Mouse (Mus musculus): ENCODE data around the gene Vsig10. TPM values are rescaled to one million over a fixed set of nuclear protein-coding genes. Genes with fewer than 3 reads are reported as not detected.

Vsig10 gene
- polyA plus RNA-seq (2015; fragmentation: Nextera tagmentation; extraction: Ambion mirVana): 1.3 and 2.4 TPM in 2 replicates

GRCm38 (mm10) chr5:117318741-117319629 lies at the start of gene Vsig10:
Gene Vsig10, plus strand, starts transcription at chr5:117319083.
- H3K36me3 ChIP-seq: no peaks in the 10 kb centered on the region
- H3K4me2 ChIP-seq: peak within 1 kb of the TSS; percentile 100
- peak within 1 kb of the TSS; percentile 65 for H3K9ac ChIP-seq
- WGBS: under 1% methylated on average over 75 of the region's 81 CpGs
- peaks cover 22% of the 10 kb centered on the region for H3K4me1 ChIP-seq (replicated peaks)
- peak; percentile 84 for ATAC-seq (ENCODE audit: low FRiP score, low read depth)
- H3K27ac ChIP-seq (replicated peaks): peak within 1 kb of the TSS; percentile 13; the same call in 1 of the 2 replicates
- H3K27me3 ChIP-seq: peaks cover 25% of the 10 kb centered on the region; the same call in 1 of the 2 replicates
- peak within 1 kb of the TSS; percentile 62 for H3K4me3 ChIP-seq
- H3K9me3 ChIP-seq: no peaks in the 10 kb centered on the region

- Histone ChIP-seq H3K4me2 (no peak overlapping the region), H3K9me3 (no peaks in the 10 kb centered on the region), H3K36me3 (peaks cover 37% of the 10 kb centered on the region), H3K4me3 (no peak overlapping the region), H3K27me3 (no peaks in the 10 kb centered on the region), H3K27ac (replicated peaks) (no peak overlapping the region), H3K4me1 (replicated peaks) (no peaks in the 10 kb centered on the region), H3K9ac (no peak overlapping the region)
- ATAC-seq (ENCODE audit: low FRiP score, low read depth): no peak
- 97% methylated on average over 12 of the region's 12 CpGs for WGBS
Measured at GRCm38 (mm10) chr5:117269395-117269794, 49.5 kb upstream of the Vsig10 start.

GRCm38 (mm10) chr5:117271945-117272344 lies 46.9 kb upstream of the Vsig10 start:
- no peaks in the 10 kb centered on the region for H3K27me3 ChIP-seq

DNA sequence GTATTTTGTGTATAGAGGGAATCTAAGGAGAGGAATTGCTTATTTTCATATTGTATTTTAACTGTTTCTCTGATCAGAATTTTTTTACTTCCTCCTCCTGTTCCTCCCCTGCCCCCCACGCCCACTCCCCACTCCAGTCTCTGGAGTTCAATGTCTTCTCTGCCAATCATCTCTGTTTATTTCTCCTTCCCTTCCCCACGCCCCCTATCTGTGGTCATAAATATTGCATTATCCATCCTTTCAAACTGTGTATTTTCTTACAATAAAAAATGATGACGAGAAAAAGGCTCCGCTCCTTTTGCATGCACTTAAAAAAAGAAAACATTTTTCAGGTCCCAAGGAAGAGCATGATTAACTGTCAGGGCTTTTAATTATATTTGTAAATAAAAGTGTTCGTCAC lies 44.1 kb upstream of the Vsig10 start:
- Histone ChIP-seq H3K4me3 (no peak overlapping the region), H3K4me1 (replicated peaks) (no peaks in the 10 kb centered on the region), H3K27ac (replicated peaks) (no peak overlapping the region), H3K36me3 (peaks cover 10% of the 10 kb centered on the region; the same call in 1 of the 2 replicates), H3K4me2 (no peak overlapping the region), H3K9me3 (no peaks in the 10 kb centered on the region), H3K27me3 (no peaks in the 10 kb centered on the region), H3K9ac (no peak overlapping the region)
- ATAC-seq (ENCODE audit: low FRiP score, low read depth): no peak
- WGBS: 61% methylated on average over 5 of the region's 5 CpGs

More at GRCm38 (mm10) chr5:117271945-117272344, 46.9 kb upstream of the Vsig10 start:
- Histone ChIP-seq H3K36me3 (peaks cover 16% of the 10 kb centered on the region; the same call in 1 of the 2 replicates), H3K9me3 (no peaks in the 10 kb centered on the region), H3K4me1 (replicated peaks) (no peaks in the 10 kb centered on the region), H3K4me3 (no peak overlapping the region), H3K4me2 (no peak overlapping the region), H3K27ac (replicated peaks) (no peak overlapping the region), H3K9ac (no peak overlapping the region)
- WGBS: 83% methylated on average over 14 of the region's 14 CpGs
- no peak for ATAC-seq (ENCODE audit: low FRiP score, low read depth)

DNA sequence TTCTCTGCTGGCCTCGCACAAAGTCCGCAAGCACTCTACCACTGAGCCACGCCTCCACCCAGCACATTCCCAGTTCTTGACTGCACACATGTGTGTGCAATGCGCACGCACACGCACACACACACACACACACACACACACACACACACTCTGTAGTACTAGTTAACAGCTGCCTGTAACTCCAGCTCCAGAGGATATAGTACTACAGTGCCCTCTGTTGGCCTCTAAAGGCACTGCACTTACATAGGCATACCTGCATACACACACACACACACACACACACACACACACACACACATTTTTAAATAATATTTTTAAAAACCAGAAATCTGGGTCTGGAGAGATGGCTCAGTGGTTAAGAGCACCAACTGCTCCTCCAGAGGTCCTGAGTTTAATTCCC lies 41.1 kb upstream of the Vsig10 start:
- Histone ChIP-seq H3K36me3 (peaks cover 18% of the 10 kb centered on the region), H3K4me3 (no peak overlapping the region), H3K4me2 (no peak overlapping the region), H3K4me1 (replicated peaks) (no peaks in the 10 kb centered on the region), H3K9ac (no peak overlapping the region), H3K27ac (replicated peaks) (no peak overlapping the region), H3K9me3 (no peaks in the 10 kb centered on the region), H3K27me3 (no peaks in the 10 kb centered on the region)
- 92% methylated on average over 6 of the region's 6 CpGs for WGBS
- ATAC-seq (ENCODE audit: low FRiP score, low read depth): no peak

DNA sequence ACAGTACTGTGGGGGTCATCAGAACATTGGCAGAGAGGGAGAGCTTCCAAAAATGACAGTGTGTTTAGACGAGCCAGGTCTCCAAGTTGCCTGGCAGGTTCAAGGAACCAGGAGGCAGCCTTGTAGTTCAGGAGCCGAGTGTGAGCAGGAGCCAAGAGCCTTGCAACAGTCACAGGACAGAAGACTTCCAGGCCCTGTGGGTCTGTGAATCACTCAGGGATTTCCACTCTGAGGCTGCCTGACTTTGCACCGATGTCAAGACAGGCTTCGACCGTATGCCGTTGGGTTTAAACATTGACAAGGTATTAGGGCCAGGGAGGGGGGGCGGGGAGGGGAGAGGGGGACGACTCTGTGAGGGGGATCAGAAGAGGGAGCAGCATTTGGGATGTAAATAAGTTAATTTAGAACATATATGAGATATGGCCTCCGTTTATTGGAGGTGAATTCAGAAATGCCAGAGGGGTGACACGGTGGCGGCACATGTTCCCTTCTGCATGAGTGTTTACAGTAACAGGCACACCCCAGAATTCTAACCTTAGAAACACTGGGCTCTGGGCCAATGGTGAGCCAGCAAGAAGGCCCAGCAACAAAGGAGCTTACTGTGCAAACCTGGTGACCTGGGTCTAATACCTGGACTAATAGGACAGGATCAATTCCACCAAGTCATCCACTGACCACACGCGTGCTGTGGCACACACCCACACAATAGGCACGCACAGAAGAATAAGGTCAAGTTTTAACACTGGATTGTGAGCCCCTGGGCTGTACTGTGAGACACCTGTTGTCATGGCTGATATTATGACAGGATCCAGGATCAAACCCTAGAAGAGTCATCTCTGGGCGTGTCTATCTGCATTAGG lies 39.8 kb upstream of the Vsig10 start:
- peaks cover 2% of the 10 kb centered on the region for H3K4me1 ChIP-seq (replicated peaks)
- no peaks in the 10 kb centered on the region for H3K27me3 ChIP-seq
- peaks cover 17% of the 10 kb centered on the region for H3K36me3 ChIP-seq
- H3K9ac ChIP-seq: no peak overlapping the region
- H3K9me3 ChIP-seq: no peaks in the 10 kb centered on the region
- no peak overlapping the region for H3K4me3 ChIP-seq
- no peak for ATAC-seq (ENCODE audit: low FRiP score, low read depth)
- H3K27ac ChIP-seq (replicated peaks): no peak overlapping the region
- WGBS: 91% methylated on average over 15 of the region's 15 CpGs
- H3K4me2 ChIP-seq: no peak overlapping the region

DNA sequence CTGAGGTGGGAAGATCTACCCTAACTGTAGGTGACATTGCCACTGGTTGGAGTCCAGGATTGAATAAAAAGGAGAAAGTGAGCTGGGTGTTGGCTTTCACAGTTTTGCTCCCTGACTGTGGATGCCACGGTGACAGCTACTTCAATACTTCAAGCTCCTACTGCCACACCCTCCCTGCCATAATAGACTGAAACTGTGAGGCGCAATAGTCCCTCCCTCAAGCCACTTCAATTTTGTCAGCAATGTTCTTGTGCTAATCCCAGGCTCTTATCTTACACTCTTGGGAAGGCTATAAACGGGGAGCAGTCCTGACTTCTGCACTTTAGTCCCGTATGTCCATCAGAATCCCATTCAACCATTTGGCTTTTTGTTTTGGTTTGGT lies 39.2 kb upstream of the Vsig10 start:
- Histone ChIP-seq H3K9me3 (no peaks in the 10 kb centered on the region), H3K9ac (no peak overlapping the region), H3K4me1 (replicated peaks) (peaks cover 8% of the 10 kb centered on the region), H3K36me3 (peaks cover 22% of the 10 kb centered on the region), H3K4me3 (no peak overlapping the region), H3K27me3 (no peaks in the 10 kb centered on the region), H3K4me2 (no peak overlapping the region), H3K27ac (replicated peaks) (no peak overlapping the region)
- 82% methylated on average over 4 of the region's 4 CpGs for WGBS
- no peak for ATAC-seq (ENCODE audit: low FRiP score, low read depth)

DNA sequence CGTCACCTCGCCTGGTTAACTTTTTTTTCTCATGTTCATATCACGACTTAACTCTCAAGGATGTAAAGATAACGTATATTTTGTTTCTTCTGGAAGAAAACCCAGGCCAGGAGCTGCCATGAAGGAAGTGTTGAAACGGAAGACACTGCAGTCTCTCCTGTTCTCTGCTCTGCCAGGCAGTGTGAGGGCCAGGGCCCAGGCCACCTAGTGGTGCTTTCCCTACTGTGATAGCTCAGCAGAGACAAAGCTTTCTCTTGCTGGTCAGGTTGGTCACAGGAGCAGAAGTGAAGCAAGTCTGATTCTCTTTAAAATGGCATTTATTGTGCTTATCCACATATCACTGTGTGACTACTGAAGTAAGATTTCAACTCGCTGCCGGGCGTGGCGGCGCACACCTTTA lies 37.3 kb upstream of the Vsig10 start:
- Histone ChIP-seq H3K4me3 (no peak overlapping the region), H3K36me3 (peaks cover 28% of the 10 kb centered on the region), H3K27me3 (no peaks in the 10 kb centered on the region), H3K4me2 (no peak overlapping the region), H3K27ac (replicated peaks) (no peak overlapping the region), H3K4me1 (replicated peaks) (peaks cover 27% of the 10 kb centered on the region), H3K9ac (no peak overlapping the region), H3K9me3 (no peaks in the 10 kb centered on the region)
- WGBS: 94% methylated on average over 10 of the region's 10 CpGs
- no peak for ATAC-seq (ENCODE audit: low FRiP score, low read depth)

- Histone ChIP-seq H3K9ac (no peak overlapping the region), H3K27me3 (no peaks in the 10 kb centered on the region), H3K27ac (replicated peaks) (no peak overlapping the region), H3K9me3 (no peaks in the 10 kb centered on the region), H3K4me2 (no peak overlapping the region), H3K4me3 (no peak overlapping the region), H3K4me1 (replicated peaks) (peaks cover 31% of the 10 kb centered on the region), H3K36me3 (peaks cover 28% of the 10 kb centered on the region)
- no peak for ATAC-seq (ENCODE audit: low FRiP score, low read depth)
- WGBS: 90% methylated on average over 8 of the region's 8 CpGs
Measured at GRCm38 (mm10) chr5:117282360-117282759, 36.5 kb upstream of the Vsig10 start.

DNA sequence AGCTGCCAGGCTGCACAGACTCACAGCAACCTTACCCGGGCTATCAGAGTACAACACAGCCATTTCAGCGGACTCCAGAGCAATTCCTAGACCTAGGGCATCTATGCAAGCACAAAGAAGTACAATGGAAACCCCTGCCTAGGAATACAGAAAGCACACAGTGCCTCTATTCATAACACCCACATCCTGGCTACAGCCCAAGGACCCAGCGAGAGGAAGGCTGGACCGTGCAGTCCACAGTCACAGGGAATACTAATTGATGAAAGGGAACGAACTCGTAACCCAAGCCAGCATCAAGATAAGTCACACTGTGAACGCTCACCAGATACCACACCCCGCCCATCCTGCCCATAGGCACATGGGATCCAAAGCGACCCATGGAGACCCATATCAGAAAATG lies 34.9 kb upstream of the Vsig10 start:
- peak overlapping the region; percentile 23; the same call in 1 of the 2 replicates for H3K4me2 ChIP-seq
- 56% methylated on average over 9 of the region's 9 CpGs for WGBS
- H3K36me3 ChIP-seq: peaks cover 28% of the 10 kb centered on the region
- ATAC-seq (ENCODE audit: low FRiP score, low read depth): 0 out of 2 replicates have a peak, but pooled peaks have one; percentile 36
- no peak overlapping the region for H3K9ac ChIP-seq
- peak overlapping the region; percentile 56; the same call in 1 of the 2 replicates for H3K27ac ChIP-seq (replicated peaks)
- H3K4me3 ChIP-seq: no peak overlapping the region
- peaks cover 36% of the 10 kb centered on the region for H3K4me1 ChIP-seq (replicated peaks)
- H3K9me3 ChIP-seq: no peaks in the 10 kb centered on the region
- H3K27me3 ChIP-seq: no peaks in the 10 kb centered on the region

DNA sequence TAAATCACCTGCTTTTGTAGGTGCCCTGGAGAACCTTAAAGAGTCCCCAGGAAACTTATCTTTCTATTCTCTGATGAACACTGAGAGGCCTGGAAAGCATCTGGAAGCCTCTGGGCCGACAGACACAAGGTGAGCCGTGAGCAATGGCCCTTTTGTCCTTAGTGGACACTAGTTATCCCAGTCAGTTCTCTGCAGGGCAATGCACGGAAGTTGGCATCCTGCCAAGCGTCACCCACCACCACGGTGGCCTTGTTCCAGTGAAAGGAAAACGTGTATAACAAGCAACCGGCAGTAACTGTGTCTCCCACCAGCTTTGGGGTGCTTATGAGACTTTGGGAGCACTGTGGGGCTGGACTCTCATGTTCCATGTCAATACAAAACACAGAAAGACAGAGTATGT lies 34.2 kb upstream of the Vsig10 start:
- H3K36me3 ChIP-seq: peaks cover 28% of the 10 kb centered on the region
- H3K9me3 ChIP-seq: no peaks in the 10 kb centered on the region
- ATAC-seq (ENCODE audit: low FRiP score, low read depth): no peak
- H3K27me3 ChIP-seq: no peaks in the 10 kb centered on the region
- H3K4me1 ChIP-seq (replicated peaks): peaks cover 36% of the 10 kb centered on the region
- no peak overlapping the region for H3K9ac ChIP-seq
- H3K4me2 ChIP-seq: peak overlapping the region; percentile 74; the same call in 1 of the 2 replicates
- WGBS: 42% methylated on average over 7 of the region's 7 CpGs
- no peak overlapping the region for H3K4me3 ChIP-seq
- H3K27ac ChIP-seq (replicated peaks): 0 out of 2 replicates have a peak overlapping the region, but pooled peaks have one; percentile 56

DNA sequence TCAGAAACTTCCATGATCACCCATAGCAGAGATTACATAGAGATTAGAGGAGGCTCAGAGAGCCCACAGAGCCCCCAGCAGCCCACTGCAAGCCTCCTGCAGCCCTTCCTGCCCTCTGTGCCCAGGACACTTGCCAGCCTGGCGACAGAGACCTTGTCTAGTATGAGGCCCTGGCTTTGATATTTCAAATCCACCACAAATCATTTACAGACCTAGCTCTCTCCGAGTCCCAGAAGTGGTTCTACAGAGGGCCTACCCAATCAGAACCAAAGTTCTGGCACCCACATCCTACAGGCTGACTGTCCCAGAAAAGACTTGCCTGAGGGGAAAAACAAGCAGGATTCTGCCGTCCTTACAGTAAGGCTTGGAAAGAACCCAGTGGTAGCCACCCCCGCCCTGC lies 33.6 kb upstream of the Vsig10 start:
- Histone ChIP-seq H3K36me3 (peaks cover 28% of the 10 kb centered on the region), H3K4me2 (peak overlapping the region; percentile 74), H3K27ac (replicated peaks) (no peak overlapping the region), H3K4me1 (replicated peaks) (peaks cover 36% of the 10 kb centered on the region), H3K9me3 (no peaks in the 10 kb centered on the region), H3K4me3 (no peak overlapping the region), H3K9ac (no peak overlapping the region), H3K27me3 (no peaks in the 10 kb centered on the region)
- no peak for ATAC-seq (ENCODE audit: low FRiP score, low read depth)
- WGBS: 69% methylated on average over 4 of the region's 4 CpGs
